Mouse (Mus musculus) cerebellum, adult 8-10 months (tissue): ENCODE results near the gene Pink1.

ENCODE experiments used
- DNase-seq: peaks from one replicate; pipeline ENCODE4 v3.0.0; 2022

Gene Pink1

GRCm38 (mm10) chr4:138310311-138310910, 15.7 kb downstream of the Pink1 start:
- DNase-seq, result no peak

- DNase-seq, result no peak
These were observed 18.4 kb downstream of the Pink1 start for GRCm38 (mm10) chr4:138307739-138308138.

DNA sequence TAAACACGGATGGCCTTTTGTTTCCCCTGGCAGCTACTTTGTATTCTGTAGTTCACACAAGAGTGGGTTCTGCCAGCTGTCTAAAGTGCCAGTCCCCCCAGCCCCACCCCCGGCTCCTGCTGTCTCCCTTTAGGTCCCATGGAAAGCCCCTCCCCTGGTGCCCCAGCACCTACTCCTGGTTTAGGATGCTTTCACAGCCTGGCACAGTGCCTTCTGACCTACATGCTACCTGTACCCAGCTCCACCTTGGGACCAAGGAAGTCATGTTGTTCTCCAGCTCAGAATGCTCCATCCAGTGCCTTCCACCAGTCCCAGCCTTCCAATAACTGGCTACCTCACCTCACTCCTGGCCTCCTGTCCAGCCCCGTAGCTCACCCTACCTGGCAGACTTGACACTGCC, 19.1 kb downstream of the Pink1 start:
- no peak for DNase-seq

DNA sequence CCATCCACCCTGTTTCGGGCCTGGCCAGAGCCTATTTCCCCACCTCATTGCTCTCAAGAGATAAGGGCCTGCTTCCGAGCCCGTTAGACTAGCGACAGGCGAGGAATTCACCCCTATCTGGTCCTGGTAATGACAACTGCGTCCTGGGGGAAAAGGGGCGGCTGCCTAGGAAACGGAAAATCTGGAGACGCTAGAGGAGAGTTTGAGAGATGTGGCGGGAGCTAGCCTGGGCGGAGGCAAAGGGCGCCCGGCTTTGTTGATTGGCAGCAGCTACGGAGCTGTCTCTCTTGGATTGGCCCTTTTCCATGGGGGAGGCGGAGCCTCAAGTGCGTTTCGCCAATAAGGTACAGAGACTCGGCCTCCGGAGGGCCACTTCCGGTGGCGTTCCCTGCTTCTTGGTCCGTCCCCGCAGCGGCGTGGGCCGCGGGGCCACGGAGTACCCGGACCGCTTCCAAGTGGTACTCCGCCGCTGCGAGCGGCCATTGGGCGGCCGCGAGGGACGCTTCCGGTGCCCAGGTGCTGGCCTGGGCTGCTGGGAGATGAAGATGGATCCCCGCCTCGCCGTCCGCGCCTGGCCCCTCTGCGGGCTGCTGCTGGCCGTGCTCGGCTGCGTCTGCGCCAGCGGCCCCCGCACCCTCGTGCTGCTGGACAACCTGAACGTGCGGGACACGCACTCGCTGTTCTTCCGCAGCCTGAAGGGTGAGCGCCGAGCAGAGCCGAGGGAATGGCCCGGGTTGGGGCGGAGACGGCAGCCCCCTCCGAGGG, 21.6 kb downstream of the Pink1 start, which contains the start of gene Ddost:
Gene Ddost, plus strand, starts transcription at position 391 of the 765 bp plus-strand sequence.
- DNase-seq, result peak; percentile 98

DNA sequence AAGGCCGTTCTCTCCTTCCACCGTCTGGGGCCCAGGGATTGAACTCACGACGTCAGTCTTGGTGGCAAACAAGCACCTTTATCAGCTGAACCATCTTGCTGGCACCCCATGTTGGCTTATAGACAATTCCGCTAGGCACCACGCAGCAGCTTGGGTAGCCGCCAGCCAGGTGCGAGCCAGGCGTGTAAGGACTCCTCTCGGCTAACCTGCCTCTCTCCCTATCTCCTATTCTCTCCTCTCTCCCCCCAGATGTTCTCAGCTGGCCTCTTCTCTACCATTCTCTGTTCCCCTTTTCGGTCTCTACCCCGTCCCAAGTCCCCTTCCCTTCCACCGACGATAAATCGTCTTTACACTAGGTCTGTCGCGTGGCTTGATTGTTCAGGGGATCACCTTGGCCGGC, 22.4 kb downstream of the Pink1 start:
- no peak for DNase-seq

DNA sequence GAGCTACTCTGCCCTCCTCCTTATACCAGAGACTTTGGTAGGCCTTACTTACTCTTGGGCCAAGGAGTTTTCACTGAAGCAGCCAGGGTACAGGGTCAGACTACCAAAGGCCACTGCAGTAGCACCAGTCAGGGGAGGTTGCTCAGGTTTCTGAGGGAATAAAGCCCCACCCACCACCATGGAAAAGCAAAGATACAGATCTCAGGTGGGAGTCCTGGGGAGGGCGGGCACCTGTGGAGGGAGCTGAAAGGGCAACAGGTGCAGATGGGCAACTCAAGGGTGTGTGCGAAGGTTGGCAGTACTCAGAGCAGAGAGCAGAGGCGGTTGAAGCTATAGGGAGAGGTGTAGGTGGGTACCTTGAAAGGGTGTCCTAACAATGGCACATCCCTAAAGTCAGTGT, 23.1 kb downstream of the Pink1 start:
- DNase-seq, result no peak

- no peak for DNase-seq
These were observed 24.8 kb downstream of the Pink1 start for GRCm38 (mm10) chr4:138301271-138301780.

DNA sequence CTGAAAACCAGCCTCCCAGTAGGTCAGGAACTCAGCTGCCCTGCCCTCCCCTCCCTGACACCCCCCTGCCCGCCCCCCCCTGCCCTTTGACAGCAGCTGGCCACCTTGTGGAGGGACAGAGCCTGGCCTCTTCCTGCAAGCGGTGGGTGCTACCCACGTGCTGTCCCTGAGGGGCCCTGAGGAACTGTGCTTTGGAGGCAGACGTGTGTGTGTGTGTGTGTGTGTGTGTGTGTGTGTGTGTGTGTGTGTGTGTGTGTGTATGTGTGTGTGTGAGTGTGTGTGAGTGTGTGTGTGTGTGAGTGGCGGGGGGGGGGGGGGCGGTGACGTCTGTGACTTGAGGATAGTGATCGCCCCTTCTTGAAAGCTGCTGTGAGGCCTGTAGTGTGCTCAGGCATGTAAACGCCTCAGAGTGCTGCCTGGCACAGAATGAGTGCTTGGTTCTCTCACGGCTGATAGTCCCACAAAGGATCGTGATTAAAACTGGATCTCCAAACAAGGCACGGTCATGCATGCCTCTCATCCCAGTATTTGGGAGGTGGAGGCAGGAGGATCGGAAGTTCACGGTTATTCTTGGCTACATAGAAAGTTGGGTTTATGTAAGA, 32.1 kb downstream of the Pink1 start:
- no peak for DNase-seq

DNA sequence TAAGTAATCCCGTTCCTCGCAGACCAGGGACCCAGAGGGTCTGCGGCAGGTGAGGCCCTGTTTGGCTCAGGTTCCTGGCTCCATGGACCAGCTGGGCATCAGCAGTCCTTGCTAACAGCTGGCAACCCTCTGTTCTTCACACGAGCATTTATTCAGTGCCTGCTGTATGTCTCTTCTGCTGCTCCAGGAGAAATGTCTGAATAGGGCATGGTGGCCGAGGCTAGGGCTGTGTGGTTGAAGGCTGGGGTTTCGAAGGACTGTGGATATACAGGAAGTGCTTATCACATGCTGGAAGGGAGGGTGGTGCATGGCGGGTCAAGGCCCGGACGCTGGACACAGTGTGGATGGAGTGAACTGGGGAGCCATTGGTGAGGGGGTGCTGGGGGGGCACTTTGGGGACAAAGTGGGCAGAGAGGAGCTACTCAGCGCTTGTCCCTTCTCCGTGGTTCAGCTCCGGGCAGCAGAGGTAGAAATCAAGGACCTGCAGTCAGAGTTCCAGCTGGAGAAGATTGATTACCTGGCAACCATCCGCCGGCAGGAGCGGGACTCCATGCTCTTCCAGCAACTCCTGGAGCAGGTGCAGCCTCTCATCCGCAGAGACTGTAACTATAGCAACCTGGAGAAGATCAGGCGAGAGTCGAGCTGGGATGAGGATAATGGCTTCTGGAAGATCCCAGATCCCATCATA, 32.7 kb downstream of the Pink1 start:
- no peak for DNase-seq

DNA sequence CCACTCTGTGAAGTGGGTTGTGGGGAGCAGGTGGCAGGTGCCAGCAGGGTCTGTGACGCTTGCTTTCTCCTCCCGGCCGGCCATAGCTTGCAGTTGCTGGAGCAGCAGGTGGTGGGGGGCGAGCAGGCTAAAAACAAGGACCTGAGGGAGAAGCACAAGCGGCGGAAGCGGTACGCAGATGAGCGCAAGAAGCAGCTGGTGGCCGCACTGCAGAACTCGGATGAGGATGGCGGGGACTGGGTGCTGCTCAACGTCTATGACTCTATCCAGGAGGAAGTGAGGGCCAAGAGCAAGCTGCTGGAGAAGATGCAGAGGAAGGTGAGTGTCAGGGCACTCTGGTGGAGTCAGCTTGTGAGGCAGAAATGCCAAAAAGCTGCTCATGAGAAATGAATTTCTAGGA, 34.1 kb downstream of the Pink1 start:
- no peak for DNase-seq

- no peak for DNase-seq
These were observed 37.4 kb downstream of the Pink1 start for GRCm38 (mm10) chr4:138288691-138289090.

DNA sequence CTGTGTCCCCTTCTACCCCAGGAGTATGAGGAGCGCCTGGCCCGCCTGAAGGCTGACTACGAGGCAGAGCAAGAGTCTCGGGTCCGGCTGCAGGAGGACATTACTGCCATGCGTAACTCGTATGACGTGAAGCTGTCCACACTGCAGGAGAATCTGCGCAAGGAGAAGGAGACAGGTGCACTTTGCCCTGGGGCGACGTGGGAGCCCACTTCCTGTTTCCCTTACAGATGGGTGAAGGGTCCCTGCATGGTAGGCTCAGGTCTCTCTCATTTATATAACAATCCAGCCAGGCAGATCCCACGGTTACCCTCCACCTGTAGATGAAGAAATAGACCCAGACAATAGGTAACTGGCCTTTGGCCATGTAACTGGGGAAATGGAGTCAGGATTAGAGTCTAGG, 39.7 kb downstream of the Pink1 start:
- DNase-seq, result no peak

- peak; percentile 45 for DNase-seq
These were observed 43.3 kb downstream of the Pink1 start for GRCm38 (mm10) chr4:138282834-138283233.

- DNase-seq, result no peak
These were observed 47.8 kb downstream of the Pink1 start for GRCm38 (mm10) chr4:138278346-138278745.

GRCm38 (mm10) chr4:138272011-138272997, 53.8 kb downstream of the Pink1 start:
- DNase-seq, result no peak

DNA sequence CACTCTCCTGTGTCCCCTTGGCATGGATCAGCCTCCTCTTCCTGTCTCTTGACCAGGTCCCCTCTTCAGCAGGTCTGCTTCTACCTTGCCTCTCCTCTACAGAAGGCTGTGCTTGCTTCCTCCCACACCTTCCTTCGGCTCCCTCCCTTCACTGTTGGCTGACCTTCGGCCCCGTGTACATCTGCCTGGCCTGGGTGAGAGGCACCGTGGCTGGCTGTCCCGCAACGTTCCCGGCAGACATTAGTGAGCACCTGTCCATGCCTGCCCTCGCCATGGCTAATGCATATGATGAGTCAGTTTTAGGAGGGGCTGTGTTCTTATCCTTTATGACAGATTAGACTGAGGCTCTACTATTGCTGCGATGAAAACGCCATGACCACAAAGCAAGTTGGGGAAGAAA, 58.2 kb downstream of the Pink1 start:
- no peak for DNase-seq
